Mouse (Mus musculus): ENCODE measurements around the gene Actr6.
A peak's percentile ranks its signal among the peaks of the same experiment; 100 is the strongest.

Gene Actr6

DNA sequence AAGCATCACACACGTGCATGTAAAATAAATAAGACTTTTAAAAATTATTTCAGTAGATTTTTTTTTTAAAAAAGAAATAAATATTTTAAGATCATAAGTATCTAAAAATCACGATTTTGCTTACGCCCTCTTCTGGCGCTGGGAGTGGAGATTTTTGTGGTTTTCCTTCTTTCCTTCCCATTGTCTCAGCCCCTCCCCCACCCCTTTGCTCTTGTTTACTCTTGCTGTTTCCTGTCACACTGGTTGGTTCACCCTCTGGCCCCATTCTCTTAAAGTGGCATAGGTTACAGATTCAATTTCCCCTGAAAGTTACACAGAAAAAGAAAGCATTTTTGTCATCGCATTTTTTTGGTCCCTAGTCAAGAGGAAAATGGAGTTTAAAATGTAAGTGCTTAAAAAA lies 29.1 kb downstream of the Actr6 start:
- TF ChIP-seq GATA4 (IDR thresholded peaks at IDR 0.05; ENCODE audit: insufficient replicate concordance, low read length) = no peak

- no peak for TF ChIP-seq GATA4 (IDR thresholded peaks at IDR 0.05; ENCODE audit: insufficient replicate concordance, low read length)
Measured at GRCm38 (mm10) chr10:89697956-89698355, 34.1 kb downstream of the Actr6 start.

DNA sequence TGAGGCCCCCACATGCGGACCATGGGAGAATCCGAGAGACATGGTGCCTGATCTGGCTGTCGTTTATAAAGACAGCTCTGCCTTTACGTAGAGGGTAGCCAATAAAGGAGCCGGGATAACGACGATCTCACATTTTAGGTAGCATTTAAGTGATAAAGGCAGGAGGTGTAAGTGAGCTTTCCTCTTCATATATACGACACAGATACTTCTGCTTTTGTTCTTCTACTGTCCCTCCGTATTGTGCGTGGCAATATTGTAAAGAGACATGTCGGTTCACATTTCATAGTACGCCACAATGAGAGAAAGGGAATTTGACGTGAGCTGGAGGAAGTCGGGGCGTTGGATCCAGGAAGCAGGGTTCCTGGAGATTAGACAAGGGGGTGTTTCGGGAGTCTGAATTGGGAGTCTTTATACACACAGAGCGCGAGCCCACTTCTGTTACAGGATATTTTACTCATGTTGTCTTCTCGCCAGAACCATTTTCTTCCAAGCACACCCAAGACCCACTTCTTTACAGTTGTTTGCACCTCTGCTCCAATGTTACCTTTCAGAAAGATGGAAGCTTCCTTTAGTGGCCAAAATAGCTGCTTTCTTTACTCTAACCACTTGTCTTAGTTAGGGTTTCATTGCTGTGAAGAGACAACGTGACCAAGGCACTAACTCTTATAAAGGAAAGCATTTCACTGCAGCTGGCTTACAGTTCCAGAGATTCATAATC lies 36.7 kb downstream of the Actr6 start:
- peak; percentile 27; the same call in 1 of the 2 replicates for TF ChIP-seq GATA4 (IDR thresholded peaks at IDR 0.05; ENCODE audit: insufficient replicate concordance, low read length)

GRCm38 (mm10) chr10:89690021-89690420 lies 42.1 kb downstream of the Actr6 start:
- TF ChIP-seq GATA4 (IDR thresholded peaks at IDR 0.05; ENCODE audit: insufficient replicate concordance, low read length) = no peak

- no peak for TF ChIP-seq GATA4 (IDR thresholded peaks at IDR 0.05; ENCODE audit: insufficient replicate concordance, low read length)
Measured at GRCm38 (mm10) chr10:89687455-89687854, 44.6 kb downstream of the Actr6 start.

GRCm38 (mm10) chr10:89686139-89686808 lies 45.8 kb downstream of the Actr6 start, which contains the start of gene Scyl2:
Gene Scyl2 (minus strand): TSS chr10:89686285.
- TF ChIP-seq GATA4 (IDR thresholded peaks at IDR 0.05; ENCODE audit: insufficient replicate concordance, low read length) = no peak; the same call in 1 of the 2 replicates

DNA sequence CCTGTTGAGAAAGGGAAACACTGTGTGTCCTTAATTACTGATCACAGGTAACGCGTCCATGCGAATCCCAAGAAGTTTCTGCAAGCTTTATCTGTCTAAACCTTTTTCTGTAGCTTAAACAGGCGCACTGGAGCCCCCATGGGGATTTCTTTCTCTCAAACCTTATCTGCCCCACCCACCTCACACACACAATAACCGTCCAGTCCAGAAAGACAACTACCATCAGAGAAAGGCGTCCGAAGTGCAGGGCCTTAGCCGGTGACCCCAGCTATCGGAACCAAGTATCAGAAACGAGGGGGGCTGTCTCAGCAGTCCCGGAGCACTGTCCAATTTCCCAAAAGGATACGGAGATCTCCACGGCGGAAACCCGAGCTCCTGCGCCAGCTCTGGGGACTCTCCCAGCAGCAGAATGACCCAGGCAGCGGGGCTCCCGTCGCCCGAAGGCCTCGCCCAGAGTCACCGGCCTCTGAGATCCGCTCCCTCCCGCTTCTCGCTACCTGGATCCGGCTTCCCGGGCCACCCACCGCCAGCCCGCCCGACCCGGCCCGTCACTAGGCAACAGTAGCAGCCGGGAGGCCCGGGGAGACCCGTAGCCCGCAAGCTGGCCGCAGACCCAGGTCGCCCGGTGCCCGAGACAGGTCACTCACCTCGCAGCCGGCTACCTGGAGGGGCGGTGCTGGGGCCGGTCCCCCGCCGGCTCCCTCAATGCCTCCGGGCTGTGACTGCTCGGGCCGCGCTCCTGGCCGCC lies 46.5 kb downstream of the Actr6 start:
- TF ChIP-seq GATA4 (IDR thresholded peaks at IDR 0.05; ENCODE audit: insufficient replicate concordance, low read length) = peak; percentile 15; the same call in 1 of the 2 replicates

DNA sequence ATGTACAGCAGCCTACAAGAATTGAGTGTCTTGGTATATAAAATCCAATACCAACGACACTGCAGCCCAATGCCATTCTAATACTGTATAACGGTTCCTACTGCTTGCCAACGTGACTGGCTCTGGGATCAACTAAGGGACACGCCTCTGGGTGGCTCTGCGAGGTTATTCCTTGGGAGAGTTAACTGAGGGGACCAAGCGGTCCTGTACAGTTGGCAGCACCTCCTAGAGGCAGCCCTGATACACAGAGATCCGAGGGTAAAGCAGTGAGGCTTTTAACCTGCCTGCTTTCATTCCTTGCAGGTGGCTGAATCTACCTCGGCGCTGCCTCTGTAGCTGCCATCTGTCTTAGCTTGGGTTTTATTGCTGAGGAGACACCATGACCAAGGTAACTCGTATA lies 49.1 kb downstream of the Actr6 start:
- TF ChIP-seq GATA4 (IDR thresholded peaks at IDR 0.05; ENCODE audit: insufficient replicate concordance, low read length) = no peak

DNA sequence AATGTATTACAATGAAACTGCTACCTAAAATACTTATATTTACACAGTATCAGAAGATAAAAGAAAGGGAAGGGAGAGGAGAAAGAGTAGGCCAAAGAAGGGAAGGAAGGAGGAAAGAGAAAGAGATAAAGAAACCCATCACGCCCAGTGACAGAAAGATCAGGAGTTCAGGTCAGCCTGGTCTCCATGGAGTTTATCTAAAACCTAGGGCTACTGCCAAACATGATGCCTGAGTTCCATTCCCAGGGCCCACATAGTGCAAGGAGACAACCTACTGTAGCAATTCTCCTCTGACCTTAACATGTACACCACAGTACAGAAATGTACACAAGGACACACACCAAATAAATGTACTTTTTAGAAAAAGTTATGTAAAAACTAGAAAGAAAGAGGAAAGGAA lies 49.9 kb downstream of the Actr6 start:
- no peak for TF ChIP-seq GATA4 (IDR thresholded peaks at IDR 0.05; ENCODE audit: insufficient replicate concordance, low read length)

DNA sequence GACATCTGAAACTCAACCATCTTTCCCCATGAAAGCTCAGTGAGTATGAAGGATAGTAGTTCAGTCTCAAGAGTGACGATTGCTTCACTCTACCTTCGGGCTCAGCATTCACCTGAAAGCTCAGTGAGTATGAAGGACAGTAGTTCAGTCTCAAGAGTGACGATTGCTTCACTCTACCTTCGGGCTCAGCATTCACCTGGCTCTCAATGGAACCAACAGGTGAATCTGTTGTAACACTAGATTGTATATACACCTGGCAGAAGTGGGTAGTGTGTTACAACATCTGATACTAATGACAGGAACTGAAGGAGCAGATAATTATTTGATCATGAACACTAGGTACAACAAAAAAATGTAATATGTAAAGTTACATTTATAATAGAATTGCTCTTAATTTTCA lies 50.4 kb downstream of the Actr6 start:
- TF ChIP-seq GATA4 (IDR thresholded peaks at IDR 0.05; ENCODE audit: insufficient replicate concordance, low read length) = no peak

DNA sequence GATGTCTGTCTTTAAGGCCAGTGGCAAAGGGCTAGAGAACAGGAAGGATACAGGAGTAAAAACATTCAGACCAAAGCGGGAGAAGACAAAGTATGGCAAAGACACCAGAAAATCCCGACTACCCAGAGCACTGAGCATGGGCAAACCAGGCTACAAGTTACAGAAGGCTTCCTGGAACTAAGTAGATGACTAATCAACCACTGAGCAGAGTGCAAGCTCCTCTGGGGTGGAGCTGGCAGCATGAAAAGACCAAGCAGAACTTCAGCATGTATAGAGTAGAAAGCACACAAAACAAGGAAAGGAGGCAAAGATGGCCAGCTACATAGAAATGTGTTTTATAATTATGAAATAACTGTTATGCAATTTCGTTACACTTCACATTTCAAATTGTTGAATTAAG lies 51.6 kb downstream of the Actr6 start:
- TF ChIP-seq GATA4 (IDR thresholded peaks at IDR 0.05; ENCODE audit: insufficient replicate concordance, low read length) = no peak

GRCm38 (mm10) chr10:89679448-89679847 lies 52.6 kb downstream of the Actr6 start:
- no peak for TF ChIP-seq GATA4 (IDR thresholded peaks at IDR 0.05; ENCODE audit: insufficient replicate concordance, low read length)

DNA sequence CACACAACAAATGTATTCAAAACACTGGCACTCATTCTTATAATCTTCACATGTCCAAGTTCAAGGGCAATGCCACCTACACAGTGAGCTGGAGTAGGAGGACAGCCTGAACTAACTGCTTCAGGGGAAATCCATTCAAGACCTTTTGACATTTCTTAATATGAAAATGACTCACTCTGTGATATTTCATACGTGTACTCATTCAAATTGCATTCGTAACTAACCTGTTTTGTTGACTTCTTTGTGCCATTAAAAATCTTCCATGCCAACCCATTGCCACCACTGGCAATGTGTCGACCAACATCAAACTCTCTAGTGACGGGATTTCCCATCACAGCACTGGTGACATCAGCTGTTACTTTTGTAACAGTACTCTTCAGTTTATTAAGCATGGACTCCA lies 54.0 kb downstream of the Actr6 start:
- TF ChIP-seq GATA4 (IDR thresholded peaks at IDR 0.05; ENCODE audit: insufficient replicate concordance, low read length) = no peak

DNA sequence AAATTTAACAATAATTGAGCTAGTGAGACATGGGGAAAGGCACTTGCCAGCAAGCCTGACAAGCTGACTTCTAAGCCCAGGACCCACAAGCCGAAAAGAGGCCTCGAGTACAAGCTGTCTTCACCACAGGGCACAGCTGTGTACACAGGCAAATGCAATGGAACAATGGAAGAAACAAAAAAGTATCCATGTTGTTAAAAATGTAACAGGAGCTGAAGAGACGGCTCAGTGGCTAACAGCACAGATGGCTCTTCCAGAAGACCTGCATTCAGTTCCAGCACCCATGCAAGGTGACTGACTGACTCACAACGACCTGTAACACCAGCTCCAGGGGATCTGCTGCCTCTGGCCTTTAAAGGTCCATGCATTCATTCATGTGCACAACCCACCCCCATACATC lies 55.5 kb downstream of the Actr6 start:
- TF ChIP-seq GATA4 (IDR thresholded peaks at IDR 0.05; ENCODE audit: insufficient replicate concordance, low read length) = no peak

- no peak for TF ChIP-seq GATA4 (IDR thresholded peaks at IDR 0.05; ENCODE audit: insufficient replicate concordance, low read length)
Measured at GRCm38 (mm10) chr10:89667571-89667970, 64.5 kb downstream of the Actr6 start.

DNA sequence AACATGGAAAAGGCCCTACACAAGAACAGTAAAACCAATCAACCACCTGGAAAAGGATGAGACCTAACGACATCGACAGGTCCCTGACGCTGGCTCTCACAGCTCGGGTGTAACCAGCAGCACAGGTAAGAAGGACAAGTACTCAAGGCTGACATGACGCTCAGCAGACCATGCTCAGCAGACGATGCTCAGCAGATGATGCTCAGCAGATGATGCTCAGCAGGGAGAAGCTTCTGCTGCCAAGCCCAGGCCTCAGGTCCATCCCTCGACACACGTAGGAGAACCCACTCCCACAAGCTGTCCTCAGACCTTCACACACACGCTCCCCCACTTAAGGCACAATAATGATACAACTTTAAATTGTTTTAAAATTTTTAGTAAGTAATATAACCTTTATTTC lies 66.4 kb downstream of the Actr6 start:
- no peak for TF ChIP-seq GATA4 (IDR thresholded peaks at IDR 0.05; ENCODE audit: insufficient replicate concordance, low read length)
